Mouse (Mus musculus) gastrocnemius, adult 18-20 months (tissue): ENCODE measurements around the gene Ift46. TPM values are rescaled to one million over a fixed set of nuclear protein-coding genes. Genes with fewer than 3 reads are reported as not detected.

Experiments used
- DNase-seq: peaks from one replicate; pipeline ENCODE4 v3.0.0; 2021; ENCODE audit warnings: low spot score
- long read RNA-seq, 2 experiments: library from polyadenylated mRNA; stranded (forward); transcript quantifications; one replicate each; pipeline ENCODE4 v2.0.0; 2021
- total RNA-seq, 2 experiments: library from RNA; stranded (reverse); gene quantifications; 2 replicates each; pipeline ENCODE4 v1.2.3; 2021

Gene Ift46
- 10 to 100 TPM; 23.3 to 27.5 TPM for total RNA-seq
- long read RNA-seq, experiment 1, full-length matches to known transcripts: 5 of 5 reads
- long read RNA-seq, experiment 1, partial matches to known transcripts: 0 of 5 reads
- long read RNA-seq, experiment 1, other reads (novel, unspliced or antisense): 0 of 5 reads
- long read RNA-seq, experiment 2, full-length matches to known transcripts: 5 of 7 reads
- long read RNA-seq, experiment 2, partial matches to known transcripts: 1 of 7 reads
- long read RNA-seq, experiment 2, other reads (novel, unspliced or antisense): 1 of 7 reads

GRCm38 (mm10) chr9:44767101-44768028, at the start of gene Ift46, which contains the start of gene Arcn1:
Ift46 (plus strand) TSS chr9:44767908.
Arcn1 (minus strand) TSS chr9:44767845.
- peak; percentile 76 for DNase-seq

GRCm38 (mm10) chr9:44718937-44719631, 48.6 kb upstream of the Ift46 start:
- no peak for DNase-seq

- DNase-seq: no peak
Measured at GRCm38 (mm10) chr9:44719632-44720357, 47.9 kb upstream of the Ift46 start.

- DNase-seq: peak; percentile 47
Measured at GRCm38 (mm10) chr9:44720358-44721153, 47.2 kb upstream of the Ift46 start.

DNA sequence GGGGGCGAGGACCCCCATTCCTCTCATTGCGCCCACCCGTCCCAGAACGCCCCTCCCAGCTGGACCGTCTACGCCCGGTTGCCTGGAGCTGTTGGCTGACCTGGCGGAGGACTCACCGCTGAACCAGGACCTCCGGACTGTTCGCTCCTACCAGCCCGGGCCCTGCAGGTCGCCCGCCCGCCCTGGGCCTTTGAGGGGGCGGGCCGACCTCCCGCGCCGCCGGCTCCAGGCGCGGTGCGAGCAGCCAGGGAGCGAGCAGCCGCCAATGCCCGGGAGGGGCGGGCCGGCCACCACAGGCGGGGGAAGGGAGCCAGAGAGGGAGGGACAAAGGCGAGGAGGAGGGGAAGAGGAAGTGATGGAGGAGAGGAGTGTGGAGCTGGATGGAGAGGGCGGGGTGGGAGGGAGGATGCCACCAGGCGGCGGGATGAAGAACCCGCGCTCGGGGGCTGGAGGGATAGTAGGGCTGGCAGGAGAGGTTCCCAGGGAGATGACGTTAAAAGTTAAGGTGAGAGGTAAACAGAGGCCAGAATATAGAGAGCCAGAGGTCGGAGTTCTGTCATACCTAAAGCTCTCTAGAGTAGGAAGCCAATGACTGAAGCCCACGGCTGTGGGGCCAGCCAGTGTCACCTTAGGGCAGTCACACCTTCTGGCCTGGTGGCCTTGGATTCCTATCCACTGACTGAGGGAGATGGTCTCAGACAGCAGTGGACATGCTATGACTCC, 46.4 kb upstream of the Ift46 start:
- peak; percentile 95 for DNase-seq

- DNase-seq: no peak
Measured at GRCm38 (mm10) chr9:44721877-44722186, 45.9 kb upstream of the Ift46 start.

GRCm38 (mm10) chr9:44722575-44722974, 45.1 kb upstream of the Ift46 start:
- DNase-seq: no peak

DNA sequence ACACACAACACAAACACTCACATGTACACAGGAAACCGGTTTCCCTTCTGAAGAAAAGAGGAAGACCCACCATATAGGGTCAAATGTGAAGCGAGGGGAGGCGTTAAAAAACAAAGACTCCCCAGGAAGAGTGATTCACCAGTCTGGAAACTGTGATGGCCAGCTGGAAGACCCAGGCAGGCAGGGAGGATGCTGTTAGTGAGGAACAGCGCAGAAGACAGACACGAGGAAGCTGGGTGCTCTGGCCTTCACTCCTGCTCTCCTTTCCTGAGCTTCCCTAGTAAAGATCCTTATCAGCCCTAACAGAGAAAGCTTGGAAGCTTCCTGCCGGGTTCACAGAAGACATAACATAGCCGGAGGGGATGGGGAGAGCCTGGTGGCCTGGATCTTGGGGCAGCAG, 44.7 kb upstream of the Ift46 start:
- peak; percentile 22 for DNase-seq

DNA sequence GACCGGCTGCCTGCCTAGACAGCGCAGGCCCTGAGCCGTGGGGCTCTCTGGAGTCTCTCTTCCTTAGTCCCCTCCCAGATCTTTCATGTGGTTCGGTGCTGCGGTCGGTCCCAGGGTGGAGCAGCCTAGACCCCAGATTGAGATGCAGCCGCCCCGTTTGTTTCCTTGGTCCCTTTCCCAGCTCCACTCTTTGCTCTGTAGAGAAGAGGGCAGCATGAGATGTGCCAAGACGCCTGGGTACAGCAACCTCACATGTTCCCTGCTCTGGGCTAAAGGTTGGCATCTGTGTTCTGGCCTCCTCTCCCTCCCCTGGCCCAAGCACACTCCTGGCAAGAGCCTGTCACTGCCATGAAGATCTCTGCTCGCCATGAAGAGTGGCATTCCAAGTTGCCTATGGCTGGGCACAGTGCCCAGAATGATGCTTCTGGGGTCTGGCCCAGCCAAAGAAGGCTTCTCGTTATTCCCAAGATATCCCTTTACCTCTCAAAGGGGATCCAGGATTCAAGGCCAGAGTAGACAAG, 44.1 kb upstream of the Ift46 start:
- DNase-seq: no peak

- peak; percentile 69 for DNase-seq
Measured at GRCm38 (mm10) chr9:44724223-44724622, 43.5 kb upstream of the Ift46 start.

DNA sequence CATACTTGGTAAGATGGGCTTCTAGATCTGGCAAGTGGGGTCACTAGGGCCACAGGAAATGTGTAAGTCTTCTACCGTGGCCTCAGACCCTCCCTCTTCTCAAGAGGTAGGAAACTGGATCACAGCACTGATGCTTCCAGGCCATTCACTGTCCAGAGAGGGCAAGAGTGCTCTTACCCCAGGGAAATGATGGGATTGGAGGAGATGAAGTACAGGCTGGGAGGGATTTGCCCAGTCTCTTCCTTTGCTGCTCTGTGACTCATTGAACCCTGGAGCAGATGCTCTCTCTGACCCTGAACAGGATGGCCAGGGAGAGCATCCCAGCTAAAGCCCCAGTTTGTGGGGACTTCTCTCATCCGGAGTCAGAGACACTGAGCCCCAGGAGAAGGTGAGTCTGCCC, 43.0 kb upstream of the Ift46 start:
- DNase-seq: peak; percentile 13

- DNase-seq: no peak
Measured at GRCm38 (mm10) chr9:44726431-44727146, 41.1 kb upstream of the Ift46 start.

GRCm38 (mm10) chr9:44727441-44727840, 40.3 kb upstream of the Ift46 start:
- no peak for DNase-seq

DNA sequence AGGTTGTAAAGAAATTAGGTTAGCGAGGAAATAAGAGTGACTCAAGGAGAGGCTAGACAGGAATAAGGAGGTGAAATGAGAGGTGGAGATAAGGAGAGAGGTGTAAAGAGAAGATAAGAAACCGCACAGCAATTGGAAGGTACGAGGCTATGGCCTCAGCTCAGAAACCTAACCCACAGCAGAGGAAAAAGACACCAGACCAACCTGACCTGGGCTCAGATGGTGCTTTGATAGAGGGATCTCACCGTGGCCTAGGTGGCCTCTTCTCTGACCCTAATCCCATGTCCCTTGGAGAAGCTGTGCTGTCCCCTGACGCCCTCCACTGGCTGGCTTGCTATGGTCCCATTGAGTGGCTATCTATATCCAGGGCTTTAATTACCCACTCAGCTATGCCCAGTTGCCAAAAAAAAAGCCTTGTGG, 35.6 kb upstream of the Ift46 start:
- no peak for DNase-seq

GRCm38 (mm10) chr9:44732921-44733530, 34.7 kb upstream of the Ift46 start:
- no peak for DNase-seq

DNA sequence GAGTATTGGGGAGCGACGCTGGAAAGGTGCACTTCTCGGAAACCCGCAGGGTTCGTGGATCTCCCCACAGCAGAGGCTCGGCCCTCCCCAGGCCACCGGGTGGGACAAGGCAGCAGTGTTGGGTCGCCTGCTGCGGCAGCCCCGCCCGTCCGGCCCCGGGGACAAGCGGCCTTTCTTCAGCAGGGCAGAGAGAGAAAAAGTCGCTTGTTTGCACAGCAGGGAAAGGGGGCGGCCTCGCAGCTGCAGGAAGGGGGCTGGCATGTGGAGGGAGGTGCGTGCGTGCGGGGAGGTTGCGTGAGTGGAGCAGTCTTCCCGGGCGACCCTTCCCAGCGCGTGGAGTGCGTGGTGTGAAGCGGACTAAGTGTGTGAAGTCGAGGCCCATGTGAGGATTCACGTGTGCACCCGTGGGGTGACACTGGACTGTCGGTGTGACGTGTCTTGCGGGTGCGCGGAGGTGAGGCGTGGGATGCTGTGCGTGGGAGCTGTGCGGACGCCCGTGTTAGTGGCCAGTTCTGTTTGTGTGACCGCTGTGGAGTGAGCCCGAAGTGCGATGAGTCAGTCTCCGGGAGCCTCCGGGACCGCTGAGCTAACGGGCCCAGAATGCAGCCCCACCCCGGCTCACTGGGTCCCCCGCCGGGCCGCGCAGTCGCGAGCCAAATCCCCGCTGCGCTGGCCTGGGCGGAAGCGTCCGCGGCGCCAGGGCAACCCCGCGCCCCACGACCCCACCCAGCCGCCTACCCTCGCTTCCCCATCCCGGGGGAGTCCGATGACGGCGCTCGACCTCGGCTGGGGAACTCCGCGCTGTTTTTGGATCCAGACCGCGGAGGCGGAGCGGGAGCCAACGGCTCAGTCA, 33.8 kb upstream of the Ift46 start:
- peak; percentile 82 for DNase-seq
